Mouse (Mus musculus) gastrocnemius, postnatal 14 days (tissue): ENCODE measurements around the gene Abcb11. TPM values are rescaled to one million over a fixed set of nuclear protein-coding genes. Genes with fewer than 3 reads are reported as not detected.

ENCODE experiments used
- DNase-seq: peaks from one replicate; pipeline ENCODE4 v3.0.0; 2021; ENCODE audit warnings: mixed read lengths
- intact Hi-C: fragments of 180-260 bp; cut with DNase I; formaldehyde crosslinking; loops from one replicate; pipeline ENCODE4 v1.15.1; 2025; ENCODE audit warnings: low total_unique reads
- total RNA-seq, 2 experiments: library from RNA; stranded (reverse); gene quantifications; 2 replicates each; pipeline ENCODE4 v1.2.3; 2021

Abcb11 gene
- total RNA-seq, 2 experiments from 2014 or later: not detected

- intact Hi-C loops: no loop called here
- DNase-seq: no peak
Measured at GRCm38 (mm10) chr2:69288989-69289388, 53.4 kb downstream of the Abcb11 start.

- no peak for DNase-seq
- intact Hi-C loops: no loop called here
Measured at GRCm38 (mm10) chr2:69275875-69276274, 66.5 kb downstream of the Abcb11 start.

GRCm38 (mm10) chr2:69264069-69264618, 78.3 kb downstream of the Abcb11 start:
- intact Hi-C loops: no loop called here
- no peak for DNase-seq

- intact Hi-C loops: no loop called here
- DNase-seq: no peak
Measured at GRCm38 (mm10) chr2:69248221-69248755, 94.1 kb downstream of the Abcb11 start.

GRCm38 (mm10) chr2:69247081-69247480, 95.3 kb downstream of the Abcb11 start:
- intact Hi-C loops: no loop called here
- no peak for DNase-seq

GRCm38 (mm10) chr2:69244924-69245323, 97.5 kb downstream of the Abcb11 start:
- intact Hi-C loops: no loop called here
- DNase-seq: no peak

GRCm38 (mm10) chr2:69239315-69239714, 103.1 kb downstream of the Abcb11 start:
- no peak for DNase-seq
- intact Hi-C loops: no loop called here

- intact Hi-C loops: no loop called here
Measured at GRCm38 (mm10) chr2:69234976-69235678, 107.3 kb downstream of the Abcb11 start.

GRCm38 (mm10) chr2:69232101-69232500, 110.3 kb downstream of the Abcb11 start:
- intact Hi-C loops: no loop called here
- DNase-seq: no peak

More at GRCm38 (mm10) chr2:69234976-69235678, 107.3 kb downstream of the Abcb11 start:
- no peak for DNase-seq

GRCm38 (mm10) chr2:69230137-69230536, 112.3 kb downstream of the Abcb11 start:
- intact Hi-C loops: no loop called here
- no peak for DNase-seq

- no peak for DNase-seq
- intact Hi-C loops: no loop called here
Measured at GRCm38 (mm10) chr2:69228635-69229034, 113.8 kb downstream of the Abcb11 start.

GRCm38 (mm10) chr2:69226876-69227275, 115.5 kb downstream of the Abcb11 start:
- intact Hi-C loops: no loop called here
- no peak for DNase-seq

GRCm38 (mm10) chr2:69224724-69225123, 117.7 kb downstream of the Abcb11 start:
- intact Hi-C loops: no loop called here

GRCm38 (mm10) chr2:69222815-69223214, 119.6 kb downstream of the Abcb11 start:
- DNase-seq: no peak
- intact Hi-C loops: no loop called here

More at GRCm38 (mm10) chr2:69224724-69225123, 117.7 kb downstream of the Abcb11 start:
- DNase-seq: no peak

GRCm38 (mm10) chr2:69221868-69222416, 120.5 kb downstream of the Abcb11 start:
- intact Hi-C loops: no loop called here
- no peak for DNase-seq

GRCm38 (mm10) chr2:69215242-69215641, 127.2 kb downstream of the Abcb11 start:
- no peak for DNase-seq
- intact Hi-C loops: no loop called here

- DNase-seq: no peak
- intact Hi-C loops: no loop called here
Measured at GRCm38 (mm10) chr2:69212652-69213051, 129.8 kb downstream of the Abcb11 start.

GRCm38 (mm10) chr2:69210773-69211172, 131.6 kb downstream of the Abcb11 start, which contains the start of gene G6pc2:
G6pc2 (plus strand) TSS chr2:69211073.
- intact Hi-C loops: no loop called here
- no peak for DNase-seq

GRCm38 (mm10) chr2:69209684-69210083, 132.7 kb downstream of the Abcb11 start:
- DNase-seq: no peak
- intact Hi-C loops: no loop called here

- no peak for DNase-seq
- intact Hi-C loops: no loop called here
Measured at GRCm38 (mm10) chr2:69206523-69206922, 135.9 kb downstream of the Abcb11 start.
